Mouse (Mus musculus): ENCODE measurements around the gene Gale.

Gene Gale

GRCm38 (mm10) chr4:135943389-135943788 lies 20.1 kb upstream of the Gale start:
- no peak for DNase-seq (ENCODE audit: low spot score in 2 of 2)

DNA sequence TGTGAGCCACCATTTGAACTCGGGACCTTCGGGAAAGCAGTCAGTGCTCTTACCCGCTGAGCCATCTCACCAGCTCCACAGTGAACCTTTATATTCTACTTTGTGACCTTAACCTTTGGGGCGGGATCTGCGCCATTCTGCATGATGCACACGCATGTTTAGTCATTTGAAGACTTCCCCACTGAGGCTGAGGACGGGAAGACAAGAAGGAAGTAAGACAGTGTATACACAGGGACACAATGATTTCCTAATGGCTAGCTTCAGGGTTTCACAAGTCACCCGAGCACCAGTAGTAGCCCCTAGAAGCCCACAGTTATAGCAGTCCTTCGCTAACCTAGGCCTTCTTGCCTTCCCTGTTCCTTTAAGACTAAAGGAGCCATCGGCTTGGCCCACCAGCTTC lies 17.8 kb upstream of the Gale start:
- no peak for DNase-seq (ENCODE audit: low spot score in 2 of 2)

DNA sequence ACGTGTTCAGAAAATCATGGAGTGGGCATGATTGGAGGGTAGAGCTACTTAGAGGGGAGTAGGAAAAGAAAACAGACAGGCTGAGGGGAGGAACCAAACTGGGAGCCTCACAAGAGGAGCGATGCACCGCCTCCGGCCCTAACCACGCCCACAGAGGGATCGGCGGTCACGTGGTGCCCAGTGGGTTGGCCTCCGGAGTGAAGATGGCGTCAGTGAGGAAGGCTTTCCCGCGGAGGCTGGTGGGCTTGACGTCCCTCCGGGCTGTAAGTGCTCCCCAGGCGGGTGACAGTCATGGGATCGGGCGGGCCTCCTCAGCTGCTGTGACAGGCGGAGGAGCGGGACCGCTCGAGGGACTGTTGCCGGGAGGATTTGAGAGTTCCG lies 17.3 kb upstream of the Gale start, which contains the start of gene Hmgcl:
Hmgcl (plus strand) TSS at position 171 of the 381 bp plus-strand sequence.
- peak; percentile 93 to 96 for DNase-seq (ENCODE audit: low spot score in 2 of 2)

DNA sequence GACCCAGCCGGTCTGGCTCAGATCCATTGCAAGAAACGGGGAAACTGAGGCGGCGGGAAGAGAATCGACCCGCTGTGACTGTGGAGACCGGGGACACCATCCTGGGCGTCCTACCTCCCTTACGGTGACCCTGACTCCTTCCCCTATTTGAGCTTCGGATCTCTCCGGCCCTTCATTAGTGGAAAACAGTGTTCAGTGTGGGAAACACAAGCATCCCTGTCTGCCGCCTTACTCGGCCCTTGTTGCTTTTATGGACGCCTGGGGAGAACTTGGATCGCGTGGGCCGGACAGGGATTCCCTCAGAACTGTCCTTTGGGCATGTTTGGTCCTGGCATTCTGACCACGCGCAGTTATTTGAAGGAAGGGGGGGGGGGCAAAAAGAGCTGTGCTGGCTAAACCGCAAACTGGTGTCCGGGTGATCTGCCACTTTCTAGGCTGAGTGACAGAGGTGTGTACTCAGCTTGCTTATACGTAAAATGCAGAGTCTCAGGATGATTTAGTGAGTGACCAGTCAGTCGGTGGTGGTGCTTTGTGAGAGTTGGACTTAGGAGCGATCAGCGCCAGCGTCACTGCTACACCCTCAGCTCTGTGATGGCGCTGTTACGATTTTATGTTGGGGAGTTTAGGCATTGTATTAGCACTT lies 16.7 kb upstream of the Gale start:
- no peak for DNase-seq (ENCODE audit: low spot score in 2 of 2)

DNA sequence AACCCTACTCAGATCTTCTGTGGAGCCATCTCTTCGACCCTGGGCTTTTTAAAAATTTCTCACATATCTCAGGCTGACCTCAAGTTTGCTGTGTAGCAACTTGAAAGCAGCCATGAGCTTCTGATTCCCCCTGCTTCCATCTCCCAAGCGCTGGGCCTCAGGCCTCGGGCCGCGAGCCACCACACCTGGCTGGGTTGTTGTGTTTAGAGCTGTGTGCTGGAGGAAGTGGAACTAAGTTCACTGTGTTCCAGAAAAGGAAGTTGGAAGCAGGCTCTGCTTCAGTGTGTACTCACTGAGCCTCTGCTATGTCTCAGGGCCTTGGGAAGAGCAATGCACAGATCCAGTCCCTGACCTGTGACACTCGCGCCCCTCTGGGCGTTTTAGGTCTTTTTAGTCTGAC lies 15.4 kb upstream of the Gale start:
- DNase-seq (ENCODE audit: low spot score in 2 of 2) = no peak

GRCm38 (mm10) chr4:135949475-135949874 lies 14.1 kb upstream of the Gale start:
- no peak for DNase-seq (ENCODE audit: low spot score in 2 of 2)

DNA sequence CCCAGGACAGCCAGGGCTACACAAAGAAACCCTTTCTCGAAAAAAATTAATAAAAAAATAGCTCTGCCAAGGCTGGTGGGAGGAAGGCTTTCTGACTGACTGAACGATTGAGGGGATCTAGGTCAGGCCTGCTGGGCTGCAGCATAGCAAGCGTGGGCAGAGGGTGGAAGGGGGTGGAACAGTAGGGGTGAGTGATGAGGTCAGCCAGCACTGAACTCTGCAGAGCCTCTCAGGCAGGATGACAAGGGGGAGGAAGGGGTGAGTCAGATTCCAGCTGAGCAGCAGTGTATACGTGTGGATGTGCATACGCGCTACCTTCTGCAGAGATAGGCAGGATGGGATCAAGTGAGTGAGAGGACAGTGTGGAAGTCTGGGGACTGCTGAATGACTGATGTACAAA lies 13.6 kb upstream of the Gale start:
- DNase-seq (ENCODE audit: low spot score in 2 of 2) = no peak

GRCm38 (mm10) chr4:135950365-135950764 lies 13.2 kb upstream of the Gale start:
- no peak for DNase-seq (ENCODE audit: low spot score in 2 of 2)

DNA sequence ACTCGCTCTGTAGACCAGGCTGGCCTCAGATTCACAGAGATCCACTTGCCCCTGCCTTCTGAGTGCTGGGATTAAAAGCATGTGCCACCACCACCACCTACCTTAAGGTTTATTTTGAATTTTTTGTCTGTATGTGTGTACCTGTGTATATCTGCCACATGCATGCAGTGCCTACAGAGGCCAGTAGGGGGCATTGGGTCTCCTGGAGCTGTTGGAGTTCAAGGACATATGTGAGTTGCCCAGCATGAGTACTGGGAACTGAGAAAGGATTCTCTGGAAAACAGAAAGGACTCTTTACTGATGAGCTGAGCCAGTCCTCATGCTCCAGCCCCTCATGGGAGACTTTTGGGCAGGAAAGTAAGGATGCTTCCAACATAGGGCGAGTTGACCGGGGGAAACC lies 12.0 kb upstream of the Gale start:
- DNase-seq (ENCODE audit: low spot score in 2 of 2) = no peak

- no peak for DNase-seq (ENCODE audit: low spot score in 2 of 2)
Measured at GRCm38 (mm10) chr4:135953179-135953578, 10.3 kb upstream of the Gale start.

- peak in 1 of 2 experiments; percentile 67 for DNase-seq (ENCODE audit: low spot score in 2 of 2)
Measured at GRCm38 (mm10) chr4:135954241-135954640, 9.3 kb upstream of the Gale start.

GRCm38 (mm10) chr4:135955886-135956285 lies 7.6 kb upstream of the Gale start:
- no peak for DNase-seq (ENCODE audit: low spot score in 2 of 2)

- DNase-seq (ENCODE audit: low spot score in 2 of 2) = no peak
Measured at GRCm38 (mm10) chr4:135958354-135958753, 5.2 kb upstream of the Gale start.

DNA sequence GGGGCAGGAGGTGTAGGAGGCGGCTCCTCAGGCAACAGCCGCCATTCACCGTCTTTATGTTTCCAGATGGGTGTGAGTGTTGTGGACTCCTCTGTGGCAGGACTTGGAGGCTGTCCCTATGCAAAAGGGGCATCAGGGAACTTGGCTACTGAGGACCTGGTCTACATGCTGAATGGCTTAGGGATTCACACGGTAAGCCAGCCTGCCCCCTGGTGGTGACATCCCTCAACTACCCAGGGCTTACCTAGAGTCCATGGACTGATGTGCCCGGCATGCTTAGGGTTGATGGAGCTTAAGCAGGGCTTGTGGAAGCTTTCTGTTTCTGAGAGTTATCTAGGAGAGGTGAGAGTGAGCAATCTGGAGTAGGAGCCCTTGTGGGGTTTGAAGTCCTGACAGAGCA lies 2.8 kb upstream of the Gale start:
- DNase-seq (ENCODE audit: low spot score in 2 of 2) = peak in 1 of 2 experiments; percentile 64

DNA sequence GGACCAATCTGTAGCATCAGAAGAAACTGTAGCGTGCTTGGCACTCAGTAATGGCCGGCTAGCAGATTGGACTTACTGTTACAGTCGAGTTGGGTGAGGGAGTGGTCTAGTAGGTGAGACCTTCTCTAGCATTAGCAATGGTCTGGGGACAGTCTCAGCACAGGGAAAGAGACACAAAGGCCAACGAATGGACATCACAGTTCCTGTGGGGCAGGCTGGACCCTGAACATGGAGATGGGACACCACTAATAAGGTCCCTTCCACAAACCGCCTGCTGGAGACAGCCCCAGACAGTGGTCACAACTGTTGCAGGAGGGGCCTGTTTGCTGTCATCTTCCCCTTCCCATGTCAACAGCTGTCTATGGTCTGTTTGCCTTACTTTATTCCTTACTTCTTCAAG lies 1.8 kb upstream of the Gale start:
- DNase-seq (ENCODE audit: low spot score in 2 of 2) = no peak

- DNase-seq (ENCODE audit: low spot score in 2 of 2) = no peak
Measured at GRCm38 (mm10) chr4:135962198-135962597, 1.3 kb upstream of the Gale start.

- no peak for DNase-seq (ENCODE audit: low spot score in 2 of 2)
Measured at GRCm38 (mm10) chr4:135962946-135963345, 581 bp upstream of the Gale start.

- peak in 1 of 2 experiments; percentile 63 for DNase-seq (ENCODE audit: low spot score in 2 of 2)
Measured at GRCm38 (mm10) chr4:135964426-135964825, 899 bp downstream of the Gale start.

GRCm38 (mm10) chr4:135965113-135965512 lies 1.6 kb downstream of the Gale start:
- DNase-seq (ENCODE audit: low spot score in 2 of 2) = no peak

DNA sequence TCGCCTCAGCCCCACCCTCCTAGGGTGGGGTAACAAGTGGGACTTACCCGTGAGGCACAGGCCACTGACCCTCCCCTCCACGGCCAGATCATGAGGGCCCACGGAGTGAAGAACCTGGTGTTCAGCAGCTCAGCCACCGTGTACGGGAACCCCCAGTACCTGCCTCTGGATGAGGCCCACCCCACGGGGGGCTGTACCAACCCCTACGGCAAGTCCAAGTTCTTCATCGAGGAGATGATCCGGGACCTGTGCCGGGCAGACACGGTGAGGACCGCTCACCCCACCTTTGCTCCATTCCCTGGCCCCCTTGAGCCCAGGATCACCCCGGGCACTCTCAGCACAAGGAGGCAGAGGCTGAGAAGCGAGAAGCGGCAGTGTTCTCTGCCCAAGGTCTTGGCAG lies 2.8 kb downstream of the Gale start:
- DNase-seq (ENCODE audit: low spot score in 2 of 2) = no peak

DNA sequence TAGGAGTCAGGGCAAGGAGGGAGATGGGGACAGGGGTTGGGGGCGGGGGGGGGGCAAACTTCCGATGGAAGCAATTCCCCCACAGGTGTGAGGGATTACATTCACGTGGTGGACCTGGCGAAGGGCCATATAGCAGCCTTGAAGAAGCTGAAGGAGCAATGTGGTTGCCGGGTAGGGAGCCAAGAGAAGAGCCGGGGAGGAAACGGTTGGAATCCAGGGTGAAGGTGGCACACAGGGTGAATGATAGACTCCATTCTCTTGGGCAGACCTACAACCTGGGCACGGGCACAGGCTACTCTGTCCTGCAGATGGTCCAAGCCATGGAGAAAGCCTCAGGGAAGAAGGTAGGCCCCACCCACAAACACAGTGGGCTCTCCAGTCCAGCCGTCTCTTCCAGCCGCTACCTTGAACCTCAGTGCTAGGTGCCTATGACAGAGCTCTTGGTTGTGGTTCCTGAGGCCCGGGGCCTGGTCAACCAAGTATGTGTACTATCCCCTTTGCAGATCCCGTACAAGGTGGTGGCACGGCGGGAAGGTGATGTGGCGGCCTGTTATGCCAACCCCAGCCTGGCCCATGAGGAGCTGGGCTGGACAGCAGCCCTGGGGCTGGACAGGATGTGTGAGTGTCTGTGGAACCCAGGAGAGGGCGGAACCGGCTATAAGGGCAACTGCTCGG lies 3.7 kb downstream of the Gale start:
- DNase-seq (ENCODE audit: low spot score in 2 of 2) = no peak

DNA sequence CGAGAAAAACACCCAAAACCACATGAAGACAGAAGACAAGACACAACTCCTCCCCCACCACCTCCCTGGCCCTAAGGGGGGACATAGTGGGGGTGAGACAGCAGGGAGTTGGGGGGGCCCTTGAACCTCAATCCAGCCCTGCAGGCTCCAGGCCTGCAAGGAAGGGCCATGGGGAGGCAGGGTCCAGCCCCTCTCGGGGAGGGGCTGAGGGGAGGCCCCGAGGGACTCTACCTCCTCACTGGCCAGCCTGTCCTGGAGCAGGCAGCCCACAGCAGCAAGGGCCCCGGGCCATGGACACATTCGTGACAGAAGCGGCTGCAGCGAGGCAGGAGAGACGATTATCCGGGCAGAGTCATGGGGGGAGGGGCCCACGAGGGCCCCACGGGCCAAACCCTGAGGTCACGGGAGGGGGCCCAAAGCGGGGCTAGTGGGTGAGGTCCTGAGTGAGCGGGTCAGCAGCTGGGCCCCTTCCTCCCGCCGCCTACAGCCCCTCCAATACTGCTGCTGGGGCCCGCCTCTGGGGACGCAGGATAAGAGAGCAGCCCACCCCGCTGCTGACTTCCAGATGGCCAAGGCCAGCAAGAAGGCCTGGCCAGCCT lies 4.8 kb downstream of the Gale start:
- no peak for DNase-seq (ENCODE audit: low spot score in 2 of 2)

DNA sequence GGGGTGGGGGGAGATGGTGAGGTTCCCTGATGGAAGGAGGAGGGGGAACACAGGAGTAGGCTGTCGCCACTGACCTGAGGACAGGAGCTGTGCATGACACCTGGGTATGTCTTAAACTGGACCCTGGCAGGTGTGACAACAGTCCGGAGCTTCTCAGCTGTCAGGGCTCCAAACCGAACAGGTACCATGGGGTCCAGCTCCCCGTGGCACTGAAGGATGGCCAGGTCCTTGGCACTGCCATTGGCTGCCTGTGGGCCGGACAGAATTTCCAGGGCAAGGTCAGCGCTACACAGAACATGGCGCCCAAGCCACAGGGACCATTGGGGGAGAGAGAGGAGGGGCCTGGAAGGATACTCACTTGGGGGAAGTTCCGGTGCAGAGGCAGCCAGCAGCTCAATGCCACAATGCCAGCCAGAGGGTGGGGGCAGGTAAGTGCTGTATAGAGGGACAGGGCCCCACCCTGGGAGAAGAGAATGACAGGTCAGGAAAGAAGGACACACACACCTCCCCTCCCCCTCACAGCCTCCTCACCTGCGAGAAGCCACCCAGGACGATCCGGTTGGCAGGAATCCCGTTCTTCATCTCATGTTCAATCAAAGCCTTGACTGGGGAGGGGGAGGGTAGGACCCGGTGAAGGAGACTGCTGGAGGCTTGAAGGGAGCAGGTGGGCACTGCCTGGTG lies 5.7 kb downstream of the Gale start:
- no peak for DNase-seq (ENCODE audit: low spot score in 2 of 2)
